Mouse (Mus musculus) liver, embryonic 14.5 days (tissue): ENCODE results near the gene Fbxo42. TPM values are rescaled to one million over a fixed set of nuclear protein-coding genes. Genes with fewer than 3 reads are reported as not detected.

Experiments
- ATAC-seq: fragments of 200-750 bp; cut with Nextera tagmentation; 2 replicates; pipeline ENCODE4 v1.8.0; 2017; ENCODE audit warnings: moderate number of reproducible peaks, mild to moderate bottlenecking, moderate library complexity; ENCODE audit not compliant: insufficient read depth
- DNase-seq, 3 experiments: peaks; one replicate each; pipeline ENCODE4 v3.0.0-alpha.2; 2012 to 2013; ENCODE audit warnings: low read depth in 3 of 3, low spot score in 3 of 3
- H3K27ac ChIP-seq: fragments of 300-500 bp; sonication (generic); 2 replicates; pipeline ENCODE4 v1.5.1; 2014; ENCODE audit warnings: moderate library complexity, mild to moderate bottlenecking, control low read depth, inconsistent platforms
- H3K27me3 ChIP-seq: fragments of 300-500 bp; sonication (generic); 2 replicates; pipeline ENCODE4 v1.6.1; 2014; ENCODE audit warnings: mild to moderate bottlenecking, low read length, moderate library complexity; ENCODE audit not compliant: control insufficient read depth, insufficient read depth
- H3K36me3 ChIP-seq: fragments of 300-500 bp; sonication (generic); replicated peaks from 2 replicates; pipeline ENCODE4 v1.6.1; 2014; ENCODE audit warnings: low read depth; ENCODE audit not compliant: control insufficient read depth, insufficient read depth
- H3K4me1 ChIP-seq, 2 experiments: fragments of 200-500 bp in 1 of 2; fragments of 300-500 bp in 1 of 2; sonication (generic) in 1 of 2; replicated peaks; 2 replicates each; pipeline ENCODE4 v1.6.1; 2012 to 2014; ENCODE audit warnings: antibody characterized with exemption in 1 of 2, inconsistent platforms in 1 of 2, low read length in 1 of 2; ENCODE audit not compliant: control insufficient read depth in 2 of 2, insufficient read depth in 2 of 2
- H3K4me2 ChIP-seq: fragments of 300-500 bp; sonication (generic); 2 replicates; pipeline ENCODE4 v1.6.1; 2014; ENCODE audit warnings: low read depth, mild to moderate bottlenecking, control low read depth, moderate library complexity
- H3K4me3 ChIP-seq, 2 experiments: fragments of 200-500 bp in 1 of 2; fragments of 300-500 bp in 1 of 2; sonication (generic) in 1 of 2; 2 replicates each; pipeline ENCODE4 v1.5.1; 2012 to 2014; ENCODE audit warnings: low read depth in 2 of 2, low read length in 2 of 2, mild to moderate bottlenecking in 2 of 2, control low read depth in 1 of 2, inconsistent platforms in 1 of 2, moderate library complexity in 1 of 2; ENCODE audit not compliant: insufficient read depth in 1 of 2
- H3K9ac ChIP-seq: fragments of 300-500 bp; sonication (generic); replicated peaks from 2 replicates; pipeline ENCODE4 v1.6.1; 2014; ENCODE audit warnings: mild to moderate bottlenecking, control low read depth, moderate library complexity
- H3K9me3 ChIP-seq: fragments of 300-500 bp; sonication (generic); 2 replicates; pipeline ENCODE4 v1.6.1; 2016; ENCODE audit warnings: low read length, mixed read lengths; ENCODE audit not compliant: control insufficient read depth
- CTCF ChIP-seq: IDR thresholded peaks from 2 replicates; pipeline ENCODE4 v1.5.1; 2016; ENCODE audit warnings: antibody characterized with exemption, low read depth, control low read depth
- EP300 ChIP-seq: IDR thresholded peaks from 2 replicates; pipeline ENCODE4 v1.6.1; 2016; ENCODE audit warnings: antibody characterized with exemption, low read depth
- WGBS: fragments of 180-500 bp; shearing (Covaris S2); extraction: QIAGEN DNeasy Blood & Tissue Kit; methylation state at CpG from one replicate; pipeline ENCODE4 v1.1.7; 2014; ENCODE audit not compliant: insufficient replicate concordance; 5-methylcytosine and 5-hydroxymethylcytosine counted together
- polyA plus RNA-seq, 2 experiments: library from polyadenylated mRNA; depleted of rRNA in 1 of 2; stranded (reverse) in 1 of 2; unstranded in 1 of 2; fragments of >200 nt; fragmentation: Nextera tagmentation in 1 of 2; extraction: Ambion mirVana in 1 of 2; gene quantifications; 2 replicates each; pipeline versions ENCODE4 v1.2.1 to v1.2.3; 2012 to 2014

Fbxo42 gene
- polyA plus RNA-seq, 2 experiments, result 8.3 to 17.6 TPM

GRCm38 (mm10) chr4:141186923-141187836 is 39.5 kb downstream of the Fbxo42 start:
- Histone ChIP-seq H3K4me3 (no peak overlapping the region), H3K4me2 (no peak overlapping the region), H3K27ac (no peak overlapping the region), H3K27me3 (no peaks in the 10 kb centered on the region), H3K36me3 (peaks cover 11% of the 10 kb centered on the region; the same call in 1 of the 2 replicates), H3K9ac (no peak overlapping the region), H3K9me3 (no peaks in the 10 kb centered on the region), H3K4me1 (peaks cover 2 to 6% of the 10 kb centered on the region in 2 experiments; a peak in 2 of 4 replicates)
- ATAC-seq (peak; percentile 40; the same call in 1 of the 2 replicates), DNase-seq (no peak)
- TF ChIP-seq CTCF, result no peak
- no peak for TF ChIP-seq EP300
- 68% methylated on average over 9 of the region's 9 CpGs for WGBS

DNA sequence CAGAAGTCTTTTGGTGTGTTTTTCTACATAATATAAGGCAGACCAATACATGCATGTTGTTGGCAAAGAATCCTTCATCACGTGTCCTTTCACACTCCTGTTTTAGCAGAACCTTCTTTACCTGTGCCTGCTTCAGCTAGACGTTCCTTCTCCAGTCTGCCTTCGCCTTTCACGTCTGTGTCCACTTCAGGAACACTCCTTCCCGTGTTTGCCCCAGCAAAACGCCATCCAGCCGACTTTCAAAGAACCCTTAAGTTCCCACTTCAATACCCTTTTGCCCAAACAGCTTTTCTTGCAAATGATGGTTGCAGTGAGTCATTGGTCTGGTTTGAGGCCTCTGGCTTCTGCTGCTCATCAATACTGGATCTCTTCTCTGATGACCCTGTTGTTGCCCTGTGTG is 43.6 kb downstream of the Fbxo42 start:
- no peak overlapping the region for H3K4me2 ChIP-seq
- H3K9ac ChIP-seq, result no peak overlapping the region
- DNase-seq (no peak), ATAC-seq (no peak)
- TF ChIP-seq EP300, result no peak
- no peak for TF ChIP-seq CTCF
- no peaks in the 10 kb centered on the region for H3K9me3 ChIP-seq
- 83% methylated on average over 7 of the region's 7 CpGs for WGBS
- no peak overlapping the region for H3K27ac ChIP-seq
- no peaks in the 10 kb centered on the region for H3K27me3 ChIP-seq
- H3K4me3 ChIP-seq, result no peak overlapping the region
- peaks cover under 1 to 2% of the 10 kb centered on the region in 2 experiments; a peak in 2 of 4 replicates for H3K4me1 ChIP-seq
- peaks cover 18% of the 10 kb centered on the region; the same call in 1 of the 2 replicates for H3K36me3 ChIP-seq

GRCm38 (mm10) chr4:141194553-141194952 is 46.8 kb downstream of the Fbxo42 start:
- H3K4me2 ChIP-seq, result no peak overlapping the region
- ATAC-seq, result no peak
- H3K9ac ChIP-seq, result no peak overlapping the region
- H3K27me3 ChIP-seq, result no peaks in the 10 kb centered on the region
- no peak for DNase-seq
- no peak overlapping the region for H3K27ac ChIP-seq
- TF ChIP-seq CTCF, result no peak
- TF ChIP-seq EP300, result no peak
- no peak overlapping the region for H3K4me3 ChIP-seq
- no peaks in the 10 kb centered on the region for H3K9me3 ChIP-seq
- WGBS, result 87% methylated on average over 6 of the region's 6 CpGs
- H3K4me1 ChIP-seq, result no peaks in the 10 kb centered on the region
- H3K36me3 ChIP-seq, result peaks cover 41% of the 10 kb centered on the region

- no peak for DNase-seq
- 76% methylated on average over 13 of the region's 13 CpGs for WGBS
- no peaks in the 10 kb centered on the region for H3K9me3 ChIP-seq
- no peak overlapping the region for H3K27ac ChIP-seq
- no peaks in the 10 kb centered on the region for H3K27me3 ChIP-seq
- no peak for TF ChIP-seq CTCF
- TF ChIP-seq EP300, result no peak
- H3K9ac ChIP-seq, result no peak overlapping the region
- H3K4me2 ChIP-seq, result no peak overlapping the region
- peaks cover 50% of the 10 kb centered on the region for H3K36me3 ChIP-seq
- H3K4me3 ChIP-seq, result no peak overlapping the region
- H3K4me1 ChIP-seq, result no peaks in the 10 kb centered on the region
- no peak for ATAC-seq
These were observed 49.4 kb downstream of the Fbxo42 start for GRCm38 (mm10) chr4:141196981-141197685.

GRCm38 (mm10) chr4:141197686-141198035 is 49.9 kb downstream of the Fbxo42 start:
- no peak for ATAC-seq
- no peak overlapping the region for H3K4me3 ChIP-seq
- no peak for DNase-seq
- 94% methylated on average over 13 of the region's 13 CpGs for WGBS
- H3K27me3 ChIP-seq, result no peaks in the 10 kb centered on the region
- TF ChIP-seq CTCF, result peak; percentile 20; the same call in 1 of the 2 replicates
- TF ChIP-seq EP300, result no peak
- H3K4me1 ChIP-seq, result no peaks in the 10 kb centered on the region
- H3K9ac ChIP-seq, result no peak overlapping the region
- H3K27ac ChIP-seq, result no peak overlapping the region
- no peaks in the 10 kb centered on the region for H3K9me3 ChIP-seq
- H3K4me2 ChIP-seq, result no peak overlapping the region
- peaks cover 50% of the 10 kb centered on the region for H3K36me3 ChIP-seq
